Mouse (Mus musculus) MEL (cell line): ENCODE measurements at regions not wholly inside any gene's neighbourhood (a gene's known extent, or its start where the extent isn't known, plus 50 kb on each side); places are given as distances from the start of the nearest gene placed in this dataset.

Source experiments
- DNase-seq: peaks from one replicate; pipeline ENCODE4 v3.0.0; 2011; ENCODE audit warnings: low read depth, low spot score
- H3K27ac ChIP-seq: 2 replicates; pipeline ENCODE4 v1.5.1; 2012; ENCODE audit warnings: low read depth, mild to moderate bottlenecking, control low read depth, low read length, moderate library complexity; ENCODE audit not compliant: control insufficient read depth
- H3K27me3 ChIP-seq, 2 experiments: fragments of 150-350 bp in 1 of 2; sonication (generic) in 1 of 2; 2 replicates each; pipeline ENCODE4 v1.6.1; 2012; ENCODE audit warnings: low read length in 2 of 2, mild to moderate bottlenecking in 2 of 2, improper control_type of control experiment in 1 of 2, moderate library complexity in 1 of 2; ENCODE audit not compliant: insufficient read depth in 2 of 2, control insufficient read depth in 1 of 2
- H3K36me3 ChIP-seq, 2 experiments: 2 replicates each; pipeline ENCODE4 v1.6.1; 2012 to 2014; ENCODE audit warnings: low read length in 2 of 2, improper control_type of control experiment in 1 of 2, inconsistent platforms in 1 of 2, mild to moderate bottlenecking in 1 of 2; ENCODE audit not compliant: insufficient read depth in 2 of 2, control insufficient read depth in 1 of 2
- H3K4me1 ChIP-seq, 2 experiments: fragments of 150-350 bp in 1 of 2; sonication (generic) in 1 of 2; 2 replicates each; pipeline ENCODE4 v1.6.1; 2012; ENCODE audit warnings: low read length in 2 of 2, improper control_type of control experiment in 1 of 2, mild to moderate bottlenecking in 1 of 2; ENCODE audit not compliant: insufficient read depth in 2 of 2, control insufficient read depth in 1 of 2
- H3K4me3 ChIP-seq, 2 experiments: fragments of 150-350 bp in 1 of 2; sonication (generic) in 1 of 2; 2 replicates each; pipeline ENCODE4 v1.5.1; 2012; ENCODE audit warnings: low read depth in 2 of 2, low read length in 2 of 2, mild to moderate bottlenecking in 2 of 2, moderate library complexity in 2 of 2, control low read depth in 1 of 2, improper control_type of control experiment in 1 of 2; ENCODE audit not compliant: control insufficient read depth in 1 of 2, insufficient read depth in 1 of 2
- H3K79me2 ChIP-seq: 2 replicates; pipeline ENCODE4 v1.6.1; 2012; ENCODE audit warnings: mild to moderate bottlenecking, low read length, moderate library complexity; ENCODE audit not compliant: control insufficient read depth, poor library complexity, insufficient read depth
- H3K9ac ChIP-seq: 2 replicates; pipeline ENCODE4 v1.6.1; 2012; ENCODE audit warnings: low read depth, mild to moderate bottlenecking, control low read depth, low read length, moderate library complexity; ENCODE audit not compliant: control insufficient read depth, poor library complexity, severe bottlenecking
- H3K9me3 ChIP-seq: fragments of 150-350 bp; sonication (generic); replicated peaks from 2 replicates; pipeline ENCODE4 v1.6.1; 2012; ENCODE audit warnings: mild to moderate bottlenecking, low read length, improper control_type of control experiment, moderate library complexity; ENCODE audit not compliant: insufficient read depth
- BHLHE40 ChIP-seq: IDR thresholded peaks from 2 replicates; pipeline ENCODE4 v1.6.1; 2012; ENCODE audit warnings: low read depth, mild to moderate bottlenecking, inconsistent platforms, low read length, improper control_type of control experiment, borderline replicate concordance
- CHD2 ChIP-seq: IDR thresholded peaks from 2 replicates; pipeline ENCODE4 v1.6.1; 2011; ENCODE audit warnings: low read length, improper control_type of control experiment
- CTCF ChIP-seq, 3 experiments: IDR thresholded peaks in 2 of 3; conservative IDR thresholded peaks in 1 of 3; 2 replicates each; pipeline ENCODE4 v1.5.1; 2011 to 2012; ENCODE audit warnings: low read length in 3 of 3, low read depth in 2 of 3, mild to moderate bottlenecking in 2 of 3, improper control_type of control experiment in 1 of 3, inconsistent platforms in 1 of 3, mixed read lengths in 1 of 3, moderate library complexity in 1 of 3; ENCODE audit not compliant: control insufficient read depth in 1 of 3, insufficient read depth in 1 of 3, poor library complexity in 1 of 3, severe bottlenecking in 1 of 3
- ELF1 ChIP-seq: IDR thresholded peaks from 2 replicates; pipeline ENCODE4 v1.6.1; 2014; ENCODE audit warnings: low read depth, mild to moderate bottlenecking, inconsistent platforms, low read length, improper control_type of control experiment, moderate library complexity
- EP300 ChIP-seq, 2 experiments: IDR thresholded peaks; 2 replicates each; pipeline ENCODE4 v1.6.1; 2011; ENCODE audit warnings: improper control_type of control experiment in 2 of 2, low read length in 2 of 2, low read depth in 1 of 2, mild to moderate bottlenecking in 1 of 2
- GABPA ChIP-seq: IDR thresholded peaks from 2 replicates; pipeline ENCODE4 v1.6.1; 2012; ENCODE audit warnings: low read depth, mild to moderate bottlenecking, inconsistent platforms, low read length, improper control_type of control experiment, moderate library complexity
- JUND ChIP-seq: IDR thresholded peaks from 2 replicates; pipeline ENCODE4 v1.6.1; 2011; ENCODE audit warnings: low read depth, mild to moderate bottlenecking, improper control_type of control experiment, low read length
- KAT2A ChIP-seq: conservative IDR thresholded peaks from 2 replicates; pipeline ENCODE4 v1.6.1; 2012; ENCODE audit warnings: low read depth, low read length, improper control_type of control experiment, inconsistent platforms
- MAFK ChIP-seq: IDR thresholded peaks from 2 replicates; pipeline ENCODE4 v1.6.1; 2011; ENCODE audit warnings: low read depth, mild to moderate bottlenecking, low read length, improper control_type of control experiment, borderline replicate concordance
- MAX ChIP-seq: IDR thresholded peaks from 2 replicates; pipeline ENCODE4 v1.6.1; 2011; ENCODE audit warnings: low read length, improper control_type of control experiment
- MAZ ChIP-seq: IDR thresholded peaks from 2 replicates; pipeline ENCODE4 v1.6.1; 2012; ENCODE audit warnings: low read depth, mild to moderate bottlenecking, inconsistent platforms, low read length, improper control_type of control experiment
- MEF2A ChIP-seq: IDR thresholded peaks from 2 replicates; pipeline ENCODE4 v1.6.1; 2014; ENCODE audit warnings: low read depth, mild to moderate bottlenecking, inconsistent platforms, low read length, improper control_type of control experiment; ENCODE audit not compliant: poor library complexity, insufficient replicate concordance, severe bottlenecking; ENCODE audit errors: extremely low read depth
- MXI1 ChIP-seq: IDR thresholded peaks from 2 replicates; pipeline ENCODE4 v1.6.1; 2011; ENCODE audit warnings: mild to moderate bottlenecking, low read depth, low read length, improper control_type of control experiment
- MYB ChIP-seq: IDR thresholded peaks from 2 replicates; pipeline ENCODE4 v1.6.1; 2011; ENCODE audit warnings: mild to moderate bottlenecking, low read depth, low read length, improper control_type of control experiment
- NRF1 ChIP-seq: IDR thresholded peaks from 2 replicates; pipeline ENCODE4 v1.6.1; 2014; ENCODE audit warnings: low read depth, mild to moderate bottlenecking, inconsistent platforms, low read length, improper control_type of control experiment, moderate library complexity; ENCODE audit not compliant: poor library complexity, insufficient read depth, severe bottlenecking
- POLR2AphosphoS2 ChIP-seq: IDR thresholded peaks from 2 replicates; pipeline ENCODE4 v1.6.1; 2011; ENCODE audit warnings: low read length, improper control_type of control experiment
- POLR2AphosphoS5 ChIP-seq: IDR thresholded peaks from 2 replicates; pipeline ENCODE4 v1.6.1; 2012; ENCODE audit warnings: low read depth, borderline replicate concordance, mild to moderate bottlenecking, inconsistent platforms, low read length, moderate library complexity, mixed read lengths
- RAD21 ChIP-seq: IDR thresholded peaks from 2 replicates; pipeline ENCODE4 v1.6.1; 2011; ENCODE audit warnings: mild to moderate bottlenecking, low read depth, low read length, improper control_type of control experiment
- RCOR1 ChIP-seq: IDR thresholded peaks from 2 replicates; pipeline ENCODE4 v1.6.1; 2012; ENCODE audit warnings: low read depth, mild to moderate bottlenecking, inconsistent platforms, low read length, improper control_type of control experiment
- SIN3A ChIP-seq: IDR thresholded peaks from 2 replicates; pipeline ENCODE4 v1.6.1; 2012; ENCODE audit warnings: low read length, improper control_type of control experiment, inconsistent platforms
- SMC3 ChIP-seq: IDR thresholded peaks from 2 replicates; pipeline ENCODE4 v1.6.1; 2011; ENCODE audit warnings: low read depth, low read length, improper control_type of control experiment
- TBP ChIP-seq: IDR thresholded peaks from 2 replicates; pipeline ENCODE4 v1.8.0; 2011; ENCODE audit warnings: low read depth, low read length, improper control_type of control experiment
- TCF12 ChIP-seq: IDR thresholded peaks from 2 replicates; pipeline ENCODE4 v1.6.1; 2014; ENCODE audit warnings: low read depth, mild to moderate bottlenecking, inconsistent platforms, low read length, improper control_type of control experiment, moderate library complexity
- USF1 ChIP-seq: IDR thresholded peaks from 2 replicates; pipeline ENCODE4 v1.6.1; 2014; ENCODE audit warnings: low read depth, mild to moderate bottlenecking, inconsistent platforms, low read length, improper control_type of control experiment, moderate library complexity
- ZC3H11A ChIP-seq: IDR thresholded peaks from 2 replicates; pipeline ENCODE4 v1.6.1; 2012; ENCODE audit warnings: low read depth, mild to moderate bottlenecking, inconsistent platforms, low read length, improper control_type of control experiment
- ZKSCAN1 ChIP-seq: IDR thresholded peaks from 2 replicates; pipeline ENCODE4 v1.6.1; 2012; ENCODE audit warnings: low read depth, mild to moderate bottlenecking, inconsistent platforms, low read length, improper control_type of control experiment, moderate library complexity
- ZNF384 ChIP-seq: IDR thresholded peaks from 2 replicates; pipeline ENCODE4 v1.6.1; 2012; ENCODE audit warnings: low read depth, mild to moderate bottlenecking, inconsistent platforms, low read length, improper control_type of control experiment

- H3K9me3 ChIP-seq = no peaks in the 10 kb centered on the region
- no peaks in the 10 kb centered on the region for H3K4me1 ChIP-seq
- H3K79me2 ChIP-seq = no peaks in the 10 kb centered on the region
- H3K9ac ChIP-seq = no peak overlapping the region
- H3K27me3 ChIP-seq = no peaks in the 10 kb centered on the region
- H3K27ac ChIP-seq = no peak overlapping the region
- DNase-seq = no peak
- no peaks in the 10 kb centered on the region for H3K36me3 ChIP-seq
- no peak overlapping the region for H3K4me3 ChIP-seq
- TF ChIP-seq GABPA (no peak), ELF1 (no peak), KAT2A (no peak), SMC3 (no peak), ZNF384 (no peak), MAFK (no peak), CHD2 (no peak), TBP (no peak), MAX (no peak), EP300 (IDR thresholded peaks at IDR 0.05; ENCODE audit: low read depth in 1 of 2, low read length in 2 of 2) (no peak), POLR2AphosphoS2 (no peak), MAZ (no peak), USF1 (no peak), TCF12 (no peak), CTCF (IDR thresholded peaks at IDR 0.05 in 2 of 3, conservative IDR thresholded peaks at IDR 0.05 in 1 of 3; ENCODE audit: control insufficient read depth in 1 of 3, insufficient read depth in 1 of 3, low read depth in 2 of 3, low read length in 3 of 3, poor library complexity in 1 of 3, severe bottlenecking in 1 of 3) (no peak), MYB (no peak), SIN3A (no peak), ZC3H11A (no peak), MXI1 (no peak)
These were observed 111.0 kb downstream of the Etaa1 start for GRCm38 (mm10) chr11:17842642-17843041.

GRCm38 (mm10) chr11:17852405-17852804 is 101.3 kb downstream of the Etaa1 start:
- Histone ChIP-seq H3K27ac (no peak overlapping the region), H3K9ac (no peak overlapping the region), H3K36me3 (no peaks in the 10 kb centered on the region), H3K4me1 (no peaks in the 10 kb centered on the region), H3K27me3 (no peaks in the 10 kb centered on the region)
- no peak for TF ChIP-seq KAT2A
- no peak for TF ChIP-seq POLR2AphosphoS5
- no peak for TF ChIP-seq EP300 (IDR thresholded peaks at IDR 0.05; ENCODE audit: low read depth in 1 of 2, low read length in 2 of 2)
- no peak for TF ChIP-seq BHLHE40
- TF ChIP-seq ZKSCAN1 = no peak
- TF ChIP-seq RCOR1 = no peak
- TF ChIP-seq TCF12 = no peak
- TF ChIP-seq RAD21 = peak; percentile 86
- no peak for TF ChIP-seq JUND
- TF ChIP-seq MEF2A = no peak
- peak; percentile 80 for TF ChIP-seq SMC3
- no peak for TF ChIP-seq CHD2
- TF ChIP-seq MYB = no peak
- TF ChIP-seq ZNF384 = no peak
- peak; percentile 62 to 82 (median 81) for TF ChIP-seq CTCF (IDR thresholded peaks at IDR 0.05 in 2 of 3, conservative IDR thresholded peaks at IDR 0.05 in 1 of 3; ENCODE audit: control insufficient read depth in 1 of 3, insufficient read depth in 1 of 3, low read depth in 2 of 3, low read length in 3 of 3, poor library complexity in 1 of 3, severe bottlenecking in 1 of 3)
- peak; percentile 67; the same call in 1 of the 2 replicates for TF ChIP-seq ZC3H11A
- TF ChIP-seq ELF1 = no peak
- no peak for TF ChIP-seq MAX
- TF ChIP-seq NRF1 = no peak
- TF ChIP-seq, all 39 proteins: peak for 4
- Histone ChIP-seq H3K4me3 (no peak overlapping the region), H3K79me2 (no peaks in the 10 kb centered on the region), H3K9me3 (no peaks in the 10 kb centered on the region)
- DNase-seq = peak; percentile 78
